Mouse (Mus musculus): ENCODE measurements at regions not wholly inside any gene's neighbourhood (a gene's known extent, or its start where the extent isn't known, plus 50 kb on each side); places are given as distances from the start of the nearest gene placed in this dataset.

GRCm38 (mm10) chr14:72819037-72819436 is 109.2 kb upstream of the Fndc3a start:
- no peak overlapping the region for H3K27ac ChIP-seq (ENCODE audit: low read depth, low read length)
- ATAC-seq (replicated peaks; ENCODE audit: low FRiP score) (no peak), DNase-seq (ENCODE audit: low spot score) (no peak)
- no peak overlapping the region for H3K4me3 ChIP-seq (ENCODE audit: low read depth, low read length)
- 87% methylated on average over 4 of the region's 4 CpGs for WGBS
- no peaks in the 10 kb centered on the region for H3K4me1 ChIP-seq (replicated peaks; ENCODE audit: control insufficient read depth, insufficient read depth, low read length)
- no peak overlapping the region for H3K9ac ChIP-seq (ENCODE audit: low read depth, low read length)
- no peaks in the 10 kb centered on the region for H3K27me3 ChIP-seq (replicated peaks; ENCODE audit: control insufficient read depth, insufficient read depth, low read length)
- H3K36me3 ChIP-seq (ENCODE audit: control insufficient read depth, insufficient read depth, low read length) = no peaks in the 10 kb centered on the region
- no peak overlapping the region for H3K4me2 ChIP-seq
- H3K9me3 ChIP-seq (ENCODE audit: control insufficient read depth, low read length) = no peaks in the 10 kb centered on the region

GRCm38 (mm10) chr14:72817764-72818163 is 108.0 kb upstream of the Fndc3a start:
- Histone ChIP-seq H3K4me1 (replicated peaks; ENCODE audit: control insufficient read depth, insufficient read depth, low read length) (no peaks in the 10 kb centered on the region), H3K4me3 (ENCODE audit: low read depth, low read length) (no peak overlapping the region), H3K36me3 (ENCODE audit: control insufficient read depth, insufficient read depth, low read length) (no peaks in the 10 kb centered on the region), H3K9me3 (ENCODE audit: control insufficient read depth, low read length) (no peaks in the 10 kb centered on the region), H3K9ac (ENCODE audit: low read depth, low read length) (no peak overlapping the region), H3K27ac (ENCODE audit: low read depth, low read length) (no peak overlapping the region), H3K27me3 (replicated peaks; ENCODE audit: control insufficient read depth, insufficient read depth, low read length) (no peaks in the 10 kb centered on the region), H3K4me2 (no peak overlapping the region)
- WGBS = 78% methylated on average over 5 of the region's 5 CpGs
- DNase-seq (ENCODE audit: low spot score) (no peak), ATAC-seq (replicated peaks; ENCODE audit: low FRiP score) (no peak)

GRCm38 (mm10) chr14:72816847-72817246 is 107.0 kb upstream of the Fndc3a start:
- Histone ChIP-seq H3K36me3 (ENCODE audit: control insufficient read depth, insufficient read depth, low read length) (no peaks in the 10 kb centered on the region), H3K9me3 (ENCODE audit: control insufficient read depth, low read length) (no peaks in the 10 kb centered on the region), H3K27me3 (replicated peaks; ENCODE audit: control insufficient read depth, insufficient read depth, low read length) (no peaks in the 10 kb centered on the region), H3K27ac (ENCODE audit: low read depth, low read length) (no peak overlapping the region), H3K4me1 (replicated peaks; ENCODE audit: control insufficient read depth, insufficient read depth, low read length) (no peaks in the 10 kb centered on the region), H3K4me2 (no peak overlapping the region), H3K9ac (ENCODE audit: low read depth, low read length) (no peak overlapping the region), H3K4me3 (ENCODE audit: low read depth, low read length) (no peak overlapping the region)
- 67% methylated on average over 10 of the region's 10 CpGs for WGBS
- ATAC-seq (replicated peaks; ENCODE audit: low FRiP score) (no peak), DNase-seq (ENCODE audit: low spot score) (no peak)

GRCm38 (mm10) chr14:72809138-72809537 is 99.3 kb upstream of the Fndc3a start:
- Histone ChIP-seq H3K27ac (ENCODE audit: low read depth, low read length) (no peak overlapping the region), H3K9me3 (ENCODE audit: control insufficient read depth, low read length) (no peaks in the 10 kb centered on the region), H3K4me3 (ENCODE audit: low read depth, low read length) (no peak overlapping the region), H3K9ac (ENCODE audit: low read depth, low read length) (no peak overlapping the region), H3K4me2 (no peak overlapping the region), H3K4me1 (replicated peaks; ENCODE audit: control insufficient read depth, insufficient read depth, low read length) (no peaks in the 10 kb centered on the region), H3K27me3 (replicated peaks; ENCODE audit: control insufficient read depth, insufficient read depth, low read length) (no peaks in the 10 kb centered on the region), H3K36me3 (ENCODE audit: control insufficient read depth, insufficient read depth, low read length) (no peaks in the 10 kb centered on the region)
- DNase-seq (ENCODE audit: low spot score) (no peak), ATAC-seq (replicated peaks; ENCODE audit: low FRiP score) (no peak)
- WGBS = 82% methylated on average over 2 of the region's 2 CpGs

GRCm38 (mm10) chr14:72807947-72808346 is 98.1 kb upstream of the Fndc3a start:
- Histone ChIP-seq H3K4me2 (no peak overlapping the region), H3K27me3 (replicated peaks; ENCODE audit: control insufficient read depth, insufficient read depth, low read length) (no peaks in the 10 kb centered on the region)
- WGBS = 69% methylated on average over 3 of the region's 3 CpGs

GRCm38 (mm10) chr14:72807286-72807685 is 97.5 kb upstream of the Fndc3a start:
- WGBS = 75% methylated on average over 7 of the region's 7 CpGs
- no peak for ATAC-seq (replicated peaks; ENCODE audit: low FRiP score)
- H3K27me3 ChIP-seq (replicated peaks; ENCODE audit: control insufficient read depth, insufficient read depth, low read length) = no peaks in the 10 kb centered on the region
- no peaks in the 10 kb centered on the region for H3K4me1 ChIP-seq (replicated peaks; ENCODE audit: control insufficient read depth, insufficient read depth, low read length)
- no peak for DNase-seq (ENCODE audit: low spot score)
- H3K4me2 ChIP-seq = no peak overlapping the region
- H3K4me3 ChIP-seq (ENCODE audit: low read depth, low read length) = no peak overlapping the region
- no peak overlapping the region for H3K9ac ChIP-seq (ENCODE audit: low read depth, low read length)
- H3K9me3 ChIP-seq (ENCODE audit: control insufficient read depth, low read length) = no peaks in the 10 kb centered on the region
- no peaks in the 10 kb centered on the region for H3K36me3 ChIP-seq (ENCODE audit: control insufficient read depth, insufficient read depth, low read length)
- H3K27ac ChIP-seq (ENCODE audit: low read depth, low read length) = no peak overlapping the region

More at GRCm38 (mm10) chr14:72807947-72808346, 98.1 kb upstream of the Fndc3a start:
- no peaks in the 10 kb centered on the region for H3K9me3 ChIP-seq (ENCODE audit: control insufficient read depth, low read length)
- H3K36me3 ChIP-seq (ENCODE audit: control insufficient read depth, insufficient read depth, low read length) = no peaks in the 10 kb centered on the region
- no peak overlapping the region for H3K27ac ChIP-seq (ENCODE audit: low read depth, low read length)
- H3K4me1 ChIP-seq (replicated peaks; ENCODE audit: control insufficient read depth, insufficient read depth, low read length) = no peaks in the 10 kb centered on the region
- DNase-seq (ENCODE audit: low spot score) = no peak
- no peak for ATAC-seq (replicated peaks; ENCODE audit: low FRiP score)
- no peak overlapping the region for H3K9ac ChIP-seq (ENCODE audit: low read depth, low read length)
- H3K4me3 ChIP-seq (ENCODE audit: low read depth, low read length) = no peak overlapping the region

- no peak overlapping the region for H3K4me3 ChIP-seq (ENCODE audit: low read depth, low read length)
- H3K36me3 ChIP-seq (ENCODE audit: control insufficient read depth, insufficient read depth, low read length) = no peaks in the 10 kb centered on the region
- no peak overlapping the region for H3K4me2 ChIP-seq
- H3K27me3 ChIP-seq (replicated peaks; ENCODE audit: control insufficient read depth, insufficient read depth, low read length) = no peaks in the 10 kb centered on the region
- no peak overlapping the region for H3K9ac ChIP-seq (ENCODE audit: low read depth, low read length)
- whole genome bisulfite sequencing = 89% methylated on average over 6 of the region's 6 CpGs
- no peaks in the 10 kb centered on the region for H3K9me3 ChIP-seq (ENCODE audit: control insufficient read depth, low read length)
- ATAC-seq (replicated peaks; ENCODE audit: low FRiP score) (no peak), DNase-seq (ENCODE audit: low spot score) (no peak)
- no peak overlapping the region for H3K27ac ChIP-seq (ENCODE audit: low read depth, low read length)
- H3K4me1 ChIP-seq (replicated peaks; ENCODE audit: control insufficient read depth, insufficient read depth, low read length) = no peaks in the 10 kb centered on the region
Measured at GRCm38 (mm10) chr14:72806598-72806997, 96.8 kb upstream of the Fndc3a start.

- Histone ChIP-seq H3K27ac (ENCODE audit: low read depth, low read length) (no peak overlapping the region), H3K9ac (ENCODE audit: low read depth, low read length) (no peak overlapping the region), H3K27me3 (replicated peaks; ENCODE audit: control insufficient read depth, insufficient read depth, low read length) (no peaks in the 10 kb centered on the region), H3K9me3 (ENCODE audit: control insufficient read depth, low read length) (no peaks in the 10 kb centered on the region), H3K4me3 (ENCODE audit: low read depth, low read length) (no peak overlapping the region), H3K4me2 (no peak overlapping the region), H3K4me1 (replicated peaks; ENCODE audit: control insufficient read depth, insufficient read depth, low read length) (no peaks in the 10 kb centered on the region), H3K36me3 (ENCODE audit: control insufficient read depth, insufficient read depth, low read length) (no peaks in the 10 kb centered on the region)
- DNase-seq (ENCODE audit: low spot score) (no peak), ATAC-seq (replicated peaks; ENCODE audit: low FRiP score) (no peak)
Measured at GRCm38 (mm10) chr14:72803579-72803978, 93.8 kb upstream of the Fndc3a start.

GRCm38 (mm10) chr14:72790654-72791053 is 80.9 kb upstream of the Fndc3a start:
- no peak overlapping the region for H3K4me2 ChIP-seq
- H3K27ac ChIP-seq (ENCODE audit: low read depth, low read length) = no peak overlapping the region
- no peaks in the 10 kb centered on the region for H3K9me3 ChIP-seq (ENCODE audit: control insufficient read depth, low read length)
- DNase-seq (ENCODE audit: low spot score) = no peak
- no peaks in the 10 kb centered on the region for H3K27me3 ChIP-seq (replicated peaks; ENCODE audit: control insufficient read depth, insufficient read depth, low read length)
- H3K4me1 ChIP-seq (replicated peaks; ENCODE audit: control insufficient read depth, insufficient read depth, low read length) = no peaks in the 10 kb centered on the region
- ATAC-seq (replicated peaks; ENCODE audit: low FRiP score) = no peak
- no peak overlapping the region for H3K4me3 ChIP-seq (ENCODE audit: low read depth, low read length)
- 74% methylated on average over 3 of the region's 3 CpGs for WGBS
- H3K36me3 ChIP-seq (ENCODE audit: control insufficient read depth, insufficient read depth, low read length) = no peaks in the 10 kb centered on the region
- no peak overlapping the region for H3K9ac ChIP-seq (ENCODE audit: low read depth, low read length)

Data from liver, embryonic 11.5 days (tissue).